11 mouse cellular contexts compared by ENCODE assay signal in genomic region chr5:113461998-113462625, GRCm38 (mm10). TPM values are rescaled to one million over a fixed set of nuclear protein-coding genes. Genes with fewer than 3 reads are reported as not detected.
DNase-seq lines count a peak whose midpoint lies in the region; ATAC-seq and TF ChIP-seq lines count a peak whose summit lies in the region.
"Had no signal": no experiment of that assay in that cellular context is flagged by ENCODE, and none has a peak within 500 bp of the region (broad histone marks: within the 10 kb centered on the region; RNA-seq: fewer than 3 reads in every experiment).

No protein-coding gene starts in this region.

- intact Hi-C loops in heart, postnatal 36 days (cut with DNase I), result no loop called here

- H3K9me3 ChIP-seq in hindbrain, embryonic 15.5 days, result no peaks in the 10 kb centered on the region
- H3K9me3 ChIP-seq in neural tube, embryonic 15.5 days (replicated peaks), result no peaks in the 10 kb centered on the region
- no peaks in the 10 kb centered on the region for H3K9me3 ChIP-seq in lung, postnatal 0 days (ENCODE audit: low read length)

- no peaks in the 10 kb centered on the region for H3K27me3 ChIP-seq in hindbrain, embryonic 15.5 days
- no peaks in the 10 kb centered on the region for H3K27me3 ChIP-seq in neural tube, embryonic 15.5 days (replicated peaks)
- peaks cover 11% of the 10 kb centered on the region; the same call in 1 of the 2 replicates for H3K27me3 ChIP-seq in lung, postnatal 0 days (replicated peaks; ENCODE audit: insufficient read depth, low read length)

- WGBS in hindbrain, embryonic 15.5 days, result 19% methylated on average over 21 of the region's 21 CpGs
- 18% methylated on average over 21 of the region's 21 CpGs for WGBS in neural tube, embryonic 15.5 days
- WGBS in lung, postnatal 0 days, result 50% methylated on average over 21 of the region's 21 CpGs

- peak; percentile 64 for DNase-seq in cerebellum, adult 18-20 months
- no peak for DNase-seq in cerebellum, adult 11-12 months
- DNase-seq in right cerebral cortex, postnatal 10 days (ENCODE audit: low spot score in 2 of 2), result peak; percentile 48 to 62
- no peak for DNase-seq in right cerebral cortex, postnatal 36 days (ENCODE audit: low spot score in 2 of 2)
- no peak for DNase-seq in lung, postnatal 0 days (ENCODE audit: low spot score)
- no peak for DNase-seq in heart, postnatal 36 days
- DNase-seq: adrenal gland, postnatal 10 days; kidney, adult 2 months; lung, adult 18-20 months had no signal

- 0 out of 2 replicates have a peak overlapping the region, but pooled peaks have one; percentile 19 for H3K9ac ChIP-seq in hindbrain, embryonic 15.5 days
- H3K9ac ChIP-seq in neural tube, embryonic 15.5 days (replicated peaks), result peak overlapping the region; percentile 26; the same call in 1 of the 2 replicates
- no peak overlapping the region for H3K9ac ChIP-seq in lung, postnatal 0 days (replicated peaks; ENCODE audit: low read depth)

- no peak for TF ChIP-seq EP300 in lung, postnatal 0 days (IDR thresholded peaks at IDR 0.05)

- ATAC-seq in hindbrain, embryonic 15.5 days (ENCODE audit: low FRiP score, low read depth), result peak; percentile 40; the same call in 1 of the 2 replicates
- no peak for ATAC-seq in neural tube, embryonic 15.5 days (ENCODE audit: low FRiP score)
- ATAC-seq in lung, postnatal 0 days, result no peak

- peak overlapping the region; percentile 46; the same call in 1 of the 2 replicates for H3K27ac ChIP-seq in hindbrain, embryonic 15.5 days (replicated peaks)
- H3K27ac ChIP-seq in neural tube, embryonic 15.5 days (replicated peaks), result 0 out of 2 replicates have a peak overlapping the region, but pooled peaks have one; percentile 37
- no peak overlapping the region for H3K27ac ChIP-seq in lung, postnatal 0 days (ENCODE audit: low read length)

- peaks cover 33% of the 10 kb centered on the region for H3K4me1 ChIP-seq in hindbrain, embryonic 15.5 days (replicated peaks)
- peaks cover 36% of the 10 kb centered on the region for H3K4me1 ChIP-seq in neural tube, embryonic 15.5 days
- H3K4me1 ChIP-seq in lung, postnatal 0 days (ENCODE audit: insufficient read depth, low read depth, low read length), result no peaks in the 10 kb centered on the region

- peak overlapping the region; percentile 20 for H3K4me3 ChIP-seq in hindbrain, embryonic 15.5 days
- H3K4me3 ChIP-seq in neural tube, embryonic 15.5 days (replicated peaks), result no peak overlapping the region; the same call in 1 of the 2 replicates
- no peak overlapping the region for H3K4me3 ChIP-seq in lung, postnatal 0 days (ENCODE audit: low read depth, low read length)

- peak overlapping the region; percentile 48 for H3K4me2 ChIP-seq in hindbrain, embryonic 15.5 days
- H3K4me2 ChIP-seq in neural tube, embryonic 15.5 days, result peak overlapping the region; percentile 51
- no peak overlapping the region for H3K4me2 ChIP-seq in lung, postnatal 0 days (replicated peaks; ENCODE audit: low read depth, low read length)

- no peak for TF ChIP-seq CTCF in lung, postnatal 0 days (IDR thresholded peaks at IDR 0.05)

- H3K36me3 ChIP-seq in hindbrain, embryonic 15.5 days, result no peaks in the 10 kb centered on the region
- no peaks in the 10 kb centered on the region for H3K36me3 ChIP-seq in neural tube, embryonic 15.5 days
- H3K36me3 ChIP-seq in lung, postnatal 0 days (ENCODE audit: insufficient read depth, low read length), result no peaks in the 10 kb centered on the region

RNA-seq across cellular contexts. Expression of gene Wscd2, which starts 28.0 kb away (rescaled TPM):
- polyA plus RNA-seq in hindbrain, embryonic 15.5 days (2015; fragmentation: Nextera tagmentation; extraction: Ambion mirVana), result 13.2 and 13.8 TPM in 2 replicates
- polyA plus RNA-seq in neural tube, embryonic 15.5 days (2015; fragmentation: Nextera tagmentation; extraction: Ambion mirVana), result 18.2 and 22.6 TPM in 2 replicates
- polyA plus RNA-seq in lung, postnatal 0 days (2015; fragmentation: Nextera tagmentation; extraction: Ambion mirVana), result 2.5 and 2.7 TPM in 2 replicates
- under 1 TPM; 0.28 to 0.49 TPM for total RNA-seq in heart, postnatal 36 days (2021)

Comparison
In these comparisons a context has a peak if more than half of its experiments do, and no peak if none do; other contexts are left out.
1. DNase-seq: peak in cerebellum, adult 18-20 months (2 of 2) and right cerebral cortex, postnatal 10 days (2 of 2); none in cerebellum, adult 11-12 months (single experiment), right cerebral cortex, postnatal 36 days (0 of 2), lung, postnatal 0 days (single experiment) and heart, postnatal 36 days (0 of 2).